Mouse (Mus musculus) heart, postnatal 10 days (tissue): ENCODE results near the gene Bphl. TPM values are rescaled to one million over a fixed set of nuclear protein-coding genes. Genes with fewer than 3 reads are reported as not detected.
A peak's percentile ranks its signal among the peaks of the same experiment; 100 is the strongest.
"Not testable (repeated sequence)": the region's sequence is repeated elsewhere in the genome, so short reads cannot be mapped to it uniquely, and the experiment has no call there.

ENCODE experiments used
- DNase-seq, 2 experiments: peaks; one replicate each; pipeline ENCODE4 v3.0.0; 2021
- intact Hi-C: fragments of 180-260 bp; cut with DNase I; formaldehyde crosslinking; loops from one replicate; pipeline ENCODE4 v1.15.1; 2025
- total RNA-seq, 2 experiments: library from RNA; stranded (reverse); gene quantifications; 2 replicates each; pipeline ENCODE4 v1.2.3; 2021

Gene Bphl
- total RNA-seq, 2 experiments from 2014 or later, result 30.4 to 33.8 TPM

DNA sequence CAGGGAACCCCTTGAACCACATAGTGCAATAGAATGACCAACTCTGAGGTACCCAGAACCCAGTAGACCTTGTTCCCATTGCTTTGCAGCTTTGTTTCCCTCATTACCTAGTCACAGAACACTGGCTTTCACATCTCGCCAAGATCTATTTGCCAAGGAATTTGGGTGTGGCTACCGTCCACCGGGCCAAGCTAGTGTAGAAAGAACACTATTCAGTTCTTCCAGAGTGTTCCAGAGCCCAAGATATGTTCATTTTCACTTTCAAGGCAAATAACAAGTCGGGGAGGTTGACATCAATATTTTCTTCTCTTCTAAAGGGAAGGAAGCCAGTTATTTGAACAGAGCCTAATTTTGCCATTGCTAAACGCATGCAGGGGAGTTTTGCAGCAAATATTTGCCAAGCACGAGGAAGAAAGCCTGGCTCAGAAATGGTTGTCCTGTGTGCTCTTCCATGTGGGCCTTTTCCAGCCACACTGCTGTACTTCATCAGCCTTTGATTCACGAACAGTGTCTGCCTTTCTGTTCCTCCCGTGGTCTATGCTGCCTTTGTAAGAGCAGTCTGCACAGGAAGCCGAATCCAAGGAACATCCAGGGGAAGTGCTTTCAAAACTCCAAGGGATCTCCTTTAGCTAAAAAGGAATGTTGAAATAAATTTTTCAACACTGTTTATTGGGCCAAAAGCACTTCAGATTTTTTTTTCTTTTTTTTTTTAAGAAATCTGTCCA, 46.8 kb downstream of the Bphl start:
- intact Hi-C loops, result no loop called here
- peak; percentile 60 to 68 for DNase-seq

DNA sequence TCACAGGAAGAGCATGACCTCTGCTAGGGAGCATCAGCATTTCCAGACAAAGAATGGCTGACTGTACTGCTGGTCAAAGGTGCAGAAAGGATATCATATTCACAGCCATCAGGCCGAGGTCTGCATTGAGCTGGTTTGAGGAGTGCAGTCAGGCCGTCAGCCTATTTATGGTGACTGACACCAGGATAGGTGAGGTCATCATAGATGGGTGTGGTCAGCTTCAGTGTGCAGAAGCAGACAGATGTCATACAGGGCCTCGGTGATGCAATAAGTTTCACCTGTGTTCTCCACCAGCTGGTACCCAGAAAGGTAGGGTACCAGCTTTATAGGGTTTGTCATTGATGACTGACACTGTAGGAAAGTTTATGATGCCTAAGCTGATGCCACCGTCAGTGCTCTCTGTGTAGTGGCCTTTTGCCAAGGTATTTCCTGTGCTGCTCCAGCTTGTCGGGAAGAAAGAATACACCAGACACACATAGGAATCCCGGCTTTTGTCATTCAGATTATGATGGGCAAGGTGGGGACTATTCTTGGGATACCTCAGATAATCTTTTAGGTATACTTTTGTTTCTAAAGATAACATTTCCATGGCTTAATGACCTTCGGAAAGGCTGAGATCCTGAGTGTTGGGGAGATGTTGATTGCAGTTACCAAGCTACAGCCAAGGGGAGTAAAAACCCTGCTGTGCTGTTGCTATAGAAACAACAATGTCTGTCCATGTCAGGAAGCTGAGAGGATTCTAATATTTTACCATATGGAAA, 49.8 kb downstream of the Bphl start:
- intact Hi-C loops, result no loop called here
- DNase-seq, result no peak

GRCm38 (mm10) chr13:34088201-34088649, 50.8 kb downstream of the Bphl start:
- DNase-seq, intact Hi-C loops: not testable (repeated sequence)

GRCm38 (mm10) chr13:34088871-34089288, 51.5 kb downstream of the Bphl start:
- DNase-seq, result no peak
- intact Hi-C loops, result no loop called here

DNA sequence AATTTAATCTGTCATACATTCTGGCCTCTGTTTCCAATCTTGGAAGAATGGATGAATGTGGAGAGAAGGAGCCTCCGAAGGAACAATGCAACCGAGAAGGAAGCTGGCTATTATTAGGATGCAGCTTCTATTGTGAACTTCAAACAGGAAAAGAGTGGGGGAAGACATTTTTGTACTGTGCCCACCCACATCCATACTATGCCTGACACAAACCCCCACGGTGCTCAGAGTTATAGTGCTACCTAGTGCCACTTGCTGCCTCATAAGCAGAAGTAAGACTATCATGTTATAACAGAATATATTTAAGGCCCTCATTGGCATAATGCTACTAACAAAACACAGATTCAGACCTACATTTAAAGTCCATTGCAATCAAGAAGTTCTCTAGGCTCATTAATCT, 52.0 kb downstream of the Bphl start:
- no peak for DNase-seq
- intact Hi-C loops, result no loop called here

DNA sequence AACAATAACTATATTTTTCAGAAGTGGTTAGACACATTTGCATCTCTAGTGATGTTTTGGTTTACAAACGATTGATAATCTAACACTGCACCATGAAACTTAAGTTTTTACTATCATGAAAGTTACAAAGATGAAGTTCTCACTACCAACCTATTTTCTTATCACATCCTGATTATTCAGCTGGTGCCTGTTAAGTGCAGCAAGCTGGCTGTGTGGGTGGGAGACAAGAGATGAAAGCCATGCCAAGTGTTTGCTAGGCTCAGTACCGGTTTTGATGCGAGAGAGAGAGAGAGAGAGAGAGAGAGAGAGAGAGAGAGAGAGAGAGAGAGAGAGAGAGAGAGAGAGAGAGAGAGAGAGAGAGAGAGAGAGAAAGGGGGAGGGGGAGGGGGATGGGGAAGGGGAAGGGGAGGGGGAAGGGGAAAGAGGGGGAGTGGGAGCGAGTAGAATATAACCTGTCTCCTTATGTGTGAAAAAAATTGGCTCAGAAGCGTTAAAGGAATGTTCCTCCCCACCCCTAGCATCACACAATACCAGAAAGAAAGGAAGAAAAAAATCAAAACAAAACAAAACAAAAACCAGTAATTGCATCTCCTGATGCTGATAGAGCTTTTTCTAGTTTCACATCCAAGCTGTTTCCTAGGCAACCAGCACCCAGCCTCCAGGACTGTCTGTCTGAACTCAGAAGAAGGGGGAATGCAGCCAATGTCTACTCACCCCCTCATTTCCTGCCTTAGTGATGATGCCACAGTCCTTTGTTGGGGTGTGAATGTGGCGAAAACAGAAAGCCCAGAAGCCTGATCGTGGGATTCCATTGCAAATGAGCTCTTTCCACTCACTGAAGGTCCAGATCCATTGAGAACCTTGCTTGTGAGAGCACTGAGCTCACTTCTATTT, 58.4 kb downstream of the Bphl start:
- intact Hi-C loops, result loop anchor here (2.0 kb wide), 1 partner anchor 15 kb away; no protein-coding TSS in a partner anchor
- DNase-seq, result peak; percentile 56 to 66

DNA sequence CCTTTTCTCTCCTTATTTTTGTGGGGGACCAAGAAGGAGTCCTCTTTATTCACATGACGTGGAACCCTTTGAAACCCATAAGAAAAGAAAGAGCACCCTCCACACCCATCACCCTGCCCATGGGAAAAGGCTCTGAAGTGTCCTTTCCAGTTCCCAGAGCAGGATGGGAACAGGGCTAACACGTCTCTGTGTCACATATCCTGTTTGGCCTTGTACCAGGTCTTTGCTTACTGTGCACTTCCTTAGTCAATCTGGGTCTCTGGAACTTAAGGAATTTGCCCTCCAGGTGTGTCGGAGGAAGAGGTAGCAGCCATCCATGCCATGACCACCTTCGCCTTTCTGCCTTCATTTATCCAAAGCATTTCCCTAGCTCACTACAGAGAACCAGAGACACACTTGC, 59.1 kb downstream of the Bphl start:
- peak in 1 of 2 experiments; percentile 44 for DNase-seq
- intact Hi-C loops, result loop anchor here (2.0 kb wide), 1 partner anchor 16 kb away; no protein-coding TSS in a partner anchor

DNA sequence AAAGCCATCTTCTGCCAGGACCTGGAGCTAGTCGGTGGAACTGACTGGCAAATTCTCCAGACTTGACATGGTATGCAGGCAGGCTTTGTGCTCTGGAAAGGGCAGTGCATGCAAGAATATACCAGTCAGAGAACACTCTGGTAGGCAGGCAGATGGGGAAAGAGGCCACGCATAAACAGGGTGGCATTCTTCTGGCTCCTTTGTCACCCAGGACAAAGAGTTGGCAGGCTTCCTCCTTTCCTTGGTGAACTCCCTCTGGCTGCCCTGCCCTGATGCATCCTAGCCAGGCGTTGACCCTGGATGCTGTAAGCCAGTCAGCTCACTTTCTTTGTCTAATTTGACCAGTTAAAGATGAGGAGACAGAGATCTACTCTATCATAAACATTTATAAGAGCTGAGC, 59.7 kb downstream of the Bphl start:
- intact Hi-C loops, result loop anchor here (2.0 kb wide), 1 partner anchor 16 kb away; no protein-coding TSS in a partner anchor
- no peak for DNase-seq

DNA sequence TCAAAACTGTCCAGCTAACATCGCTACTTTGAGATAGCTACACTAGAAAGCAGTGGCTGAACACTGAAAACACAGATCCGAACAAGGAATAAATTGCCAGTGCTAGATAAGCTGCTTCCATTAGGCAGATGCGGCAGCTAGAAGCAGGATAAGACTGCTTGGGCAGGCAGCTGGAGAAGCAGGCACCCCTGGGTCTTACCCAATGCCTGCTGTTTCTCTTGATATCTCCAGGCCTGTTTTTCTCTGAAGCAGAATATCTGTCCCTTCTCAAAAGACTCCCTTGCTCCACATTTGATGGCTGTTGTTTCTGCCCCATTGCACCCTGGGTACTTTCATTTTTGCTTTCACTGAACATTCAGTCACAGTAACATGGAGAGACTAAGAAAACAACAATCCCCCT, 63.3 kb downstream of the Bphl start:
- DNase-seq, result no peak

GRCm38 (mm10) chr13:34101247-34101646, 63.9 kb downstream of the Bphl start:
- DNase-seq, result no peak
- intact Hi-C loops, result no loop called here

More for the DNA sequence above, 63.3 kb downstream of the Bphl start:
- intact Hi-C loops, result no loop called here

DNA sequence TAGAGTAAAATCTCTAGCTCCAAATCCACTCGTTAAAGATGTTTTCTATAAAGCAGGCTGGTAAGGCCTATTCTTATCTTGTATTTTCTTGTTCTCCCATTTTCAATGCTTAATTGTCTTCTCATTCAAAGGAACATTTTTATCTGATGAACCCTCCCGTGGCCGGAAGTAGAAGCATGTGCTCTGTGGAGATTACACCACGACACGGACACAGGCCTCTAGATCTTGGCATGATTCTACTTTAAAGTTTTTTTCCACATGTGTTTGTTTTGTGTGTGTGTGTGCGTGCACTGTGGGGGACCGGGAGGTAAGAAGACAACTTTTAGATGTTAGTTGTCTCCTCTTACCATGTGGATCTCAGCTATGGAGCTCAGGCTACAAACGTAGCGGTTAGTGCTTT, 64.5 kb downstream of the Bphl start:
- intact Hi-C loops, result no loop called here
- DNase-seq, result peak in 1 of 2 experiments; percentile 12

- peak; percentile 42 to 57 for DNase-seq
- intact Hi-C loops, result no loop called here
Measured at GRCm38 (mm10) chr13:34105364-34105763, 68.0 kb downstream of the Bphl start.

GRCm38 (mm10) chr13:34106256-34106655, 68.9 kb downstream of the Bphl start:
- intact Hi-C loops, result no loop called here

DNA sequence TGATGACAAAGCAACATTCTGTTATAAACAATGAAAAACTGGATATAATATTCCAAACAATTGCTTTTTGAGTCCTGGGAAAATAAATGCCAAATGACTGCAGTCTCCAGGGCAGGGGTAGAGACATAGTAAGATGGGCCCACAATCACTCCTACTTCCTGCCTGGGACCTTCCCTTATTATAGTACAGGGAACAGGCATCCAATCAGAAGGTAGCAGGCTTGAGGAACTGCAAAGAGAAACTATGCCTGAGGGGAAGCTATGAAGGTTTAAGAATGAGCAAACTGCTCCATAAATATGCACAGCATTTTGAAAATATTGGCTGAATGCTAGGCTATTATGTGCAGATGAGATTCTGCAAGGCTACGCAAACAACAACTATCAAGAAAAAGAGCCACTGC, 69.6 kb downstream of the Bphl start:
- intact Hi-C loops, result no loop called here
- DNase-seq, result no peak

More at GRCm38 (mm10) chr13:34106256-34106655, 68.9 kb downstream of the Bphl start:
- DNase-seq, result peak in 1 of 2 experiments; percentile 16

DNA sequence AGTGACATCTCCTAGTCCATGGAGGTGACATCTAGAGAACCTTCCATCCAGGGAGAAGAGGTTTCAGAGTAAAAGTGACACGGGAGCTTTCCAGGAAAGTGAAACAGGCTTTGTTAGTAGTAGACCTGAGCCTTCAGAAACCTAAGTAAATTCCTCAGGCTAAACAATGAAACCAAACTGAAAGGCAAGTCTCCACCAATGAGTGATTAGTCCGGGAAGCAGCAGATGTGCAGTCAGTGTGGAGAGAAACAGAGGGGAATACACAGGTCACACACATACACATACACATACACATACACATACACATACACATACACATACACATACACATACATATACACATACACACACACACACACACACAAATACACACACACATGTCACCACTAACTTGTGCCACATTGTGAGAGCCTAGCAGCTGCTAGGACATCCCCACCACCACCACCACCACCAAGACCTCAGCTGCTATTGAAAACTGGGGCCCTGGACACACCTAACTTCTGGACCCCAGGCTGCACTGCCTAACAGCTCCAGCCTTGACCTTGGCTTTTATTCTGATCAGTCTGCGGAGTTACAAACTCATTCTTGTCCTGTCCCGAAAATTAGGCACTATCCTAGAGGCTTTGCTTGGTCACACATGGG, 71.8 kb downstream of the Bphl start:
- intact Hi-C loops, result no loop called here
- DNase-seq, result no peak

DNA sequence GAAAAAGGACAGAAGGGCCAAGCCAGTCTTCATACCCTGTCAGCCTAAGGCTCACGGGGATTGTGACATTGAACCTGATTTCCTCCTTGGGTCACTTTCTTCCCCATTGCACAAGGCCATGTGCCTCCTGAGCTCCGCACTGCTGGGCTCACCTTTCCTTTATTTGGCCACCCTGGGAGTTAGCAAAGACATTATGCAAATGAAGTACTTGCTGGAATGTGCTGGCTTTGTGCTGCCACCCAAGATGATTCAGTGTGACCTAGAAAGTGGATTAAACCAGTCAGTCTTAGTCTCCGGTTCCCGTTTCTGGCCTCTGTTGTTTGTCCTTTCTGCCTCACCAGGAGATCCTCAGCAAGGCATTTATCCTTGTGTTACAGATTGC, 72.3 kb downstream of the Bphl start:
- intact Hi-C loops, result no loop called here
- peak in 1 of 2 experiments; percentile 20 for DNase-seq

DNA sequence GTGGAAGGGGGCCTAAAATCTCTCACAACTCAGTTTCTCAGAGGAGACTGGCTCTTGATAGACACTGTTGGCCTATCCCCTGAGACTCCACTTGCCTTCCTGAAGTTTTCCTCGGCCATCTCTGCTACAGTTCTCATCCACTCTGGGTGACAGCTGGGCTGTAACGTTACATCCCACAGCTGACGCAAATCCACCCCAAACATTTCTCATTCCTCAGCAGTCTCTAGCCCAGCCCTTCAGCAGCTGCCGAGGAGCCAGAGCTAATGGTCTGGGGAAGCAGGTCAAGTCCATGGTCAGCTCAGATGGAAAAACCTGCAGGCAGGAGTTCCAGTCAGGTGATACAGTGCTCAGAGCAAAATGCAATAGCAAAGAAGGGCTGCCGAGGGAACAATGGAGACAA, 73.6 kb downstream of the Bphl start:
- peak in 1 of 2 experiments; percentile 40 for DNase-seq
- intact Hi-C loops, result no loop called here

DNA sequence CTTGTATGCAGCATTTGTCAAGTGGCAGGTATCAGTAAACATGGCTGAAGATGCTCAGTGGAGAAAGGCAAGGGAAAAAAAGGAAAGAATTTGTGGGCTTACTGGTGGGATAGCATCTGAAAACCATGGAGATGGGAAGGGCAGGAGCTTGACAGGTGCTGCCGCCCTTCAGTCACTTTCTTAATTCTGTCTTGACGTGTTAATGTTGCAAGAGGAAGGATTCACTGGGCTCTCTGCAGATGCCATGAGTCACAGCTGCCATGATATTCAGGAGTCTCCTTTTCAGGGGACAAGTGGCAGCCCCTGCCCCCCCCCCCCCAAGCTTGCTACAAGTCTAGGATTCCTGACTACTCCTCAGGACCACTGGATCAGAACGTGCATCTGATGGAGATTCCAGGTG, 74.5 kb downstream of the Bphl start:
- intact Hi-C loops, result no loop called here

DNA sequence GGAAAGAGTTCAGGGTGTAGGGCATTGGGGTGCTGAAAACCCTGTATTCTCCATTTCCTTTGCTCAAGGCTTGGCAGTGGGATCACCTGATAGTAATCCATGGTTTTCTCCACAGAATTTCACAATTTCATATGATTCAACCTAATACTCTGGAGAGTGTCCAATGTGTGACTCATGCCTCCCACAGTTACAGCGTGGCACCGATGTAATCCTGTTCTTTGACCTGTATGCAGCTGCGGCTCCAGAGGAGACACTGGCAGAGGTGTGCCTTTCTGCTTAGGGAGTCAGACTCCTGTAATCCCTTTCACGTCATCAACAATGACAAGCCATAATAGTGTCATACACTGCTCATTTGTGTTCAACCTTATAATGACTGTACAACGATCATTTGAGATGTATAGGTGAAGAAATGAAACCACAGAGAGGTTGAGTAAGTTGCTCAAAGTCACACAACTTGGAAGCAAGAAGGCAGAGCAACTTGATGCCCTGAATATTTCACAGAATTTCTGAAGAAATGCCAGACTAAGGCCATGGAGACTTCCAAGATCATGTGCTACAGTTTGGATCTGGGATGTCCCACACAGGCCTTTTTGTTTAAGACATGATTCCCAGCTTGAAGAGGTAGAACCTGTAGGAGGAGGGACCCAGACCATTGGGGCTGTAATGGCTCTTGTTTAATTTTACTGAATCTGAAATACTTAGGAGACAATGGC, 75.1 kb downstream of the Bphl start:
- intact Hi-C loops, result no loop called here
- peak in 1 of 2 experiments; percentile 20 for DNase-seq

More for the DNA sequence above, 74.5 kb downstream of the Bphl start:
- no peak for DNase-seq

GRCm38 (mm10) chr13:34113086-34113485, 75.7 kb downstream of the Bphl start:
- intact Hi-C loops, result no loop called here
- DNase-seq, result no peak
